Mouse (Mus musculus): Measurements from ENCODE around the gene St3gal3. TPM values are rescaled to one million over a fixed set of nuclear protein-coding genes. Genes with fewer than 3 reads are reported as not detected.
A peak's percentile ranks its signal among the peaks of the same experiment; 100 is the strongest.

The St3gal3 gene
- polyA plus RNA-seq, 1 experiment from 2014 or later = 4.5 TPM

GRCm38 (mm10) chr4:117894601-117895000, 240.1 kb downstream of the St3gal3 start:
- 88% methylated on average over 8 of the region's 8 CpGs for WGBS
- Histone ChIP-seq H3K36me3 (ENCODE audit: control insufficient read depth, insufficient read depth, low read length) (peaks cover 17% of the 10 kb centered on the region), H3K4me2 (no peak overlapping the region), H3K27ac (ENCODE audit: low read depth, low read length) (no peak overlapping the region), H3K9me3 (ENCODE audit: control insufficient read depth, low read length) (no peaks in the 10 kb centered on the region), H3K4me3 (ENCODE audit: low read depth, low read length) (no peak overlapping the region), H3K9ac (ENCODE audit: low read depth, low read length) (no peak overlapping the region), H3K27me3 (replicated peaks; ENCODE audit: control insufficient read depth, insufficient read depth, low read length) (no peaks in the 10 kb centered on the region), H3K4me1 (replicated peaks; ENCODE audit: control insufficient read depth, insufficient read depth, low read length) (peaks cover 7% of the 10 kb centered on the region)
- DNase-seq (ENCODE audit: low spot score) (no peak), ATAC-seq (replicated peaks; ENCODE audit: low FRiP score) (no peak)

GRCm38 (mm10) chr4:117893376-117893775, 241.3 kb downstream of the St3gal3 start:
- H3K9ac ChIP-seq (ENCODE audit: low read depth, low read length) = no peak overlapping the region
- ATAC-seq (replicated peaks; ENCODE audit: low FRiP score) (no peak), DNase-seq (ENCODE audit: low spot score) (peak; percentile 70)
- peaks cover 7% of the 10 kb centered on the region for H3K4me1 ChIP-seq (replicated peaks; ENCODE audit: control insufficient read depth, insufficient read depth, low read length)
- WGBS = 26% methylated on average over 9 of the region's 9 CpGs
- peaks cover 11% of the 10 kb centered on the region for H3K36me3 ChIP-seq (ENCODE audit: control insufficient read depth, insufficient read depth, low read length)
- no peak overlapping the region for H3K4me3 ChIP-seq (ENCODE audit: low read depth, low read length)
- H3K4me2 ChIP-seq = no peak overlapping the region
- H3K27me3 ChIP-seq (replicated peaks; ENCODE audit: control insufficient read depth, insufficient read depth, low read length) = no peaks in the 10 kb centered on the region
- no peak overlapping the region for H3K27ac ChIP-seq (ENCODE audit: low read depth, low read length)
- no peaks in the 10 kb centered on the region for H3K9me3 ChIP-seq (ENCODE audit: control insufficient read depth, low read length)

- Histone ChIP-seq H3K9me3 (ENCODE audit: control insufficient read depth, low read length) (no peaks in the 10 kb centered on the region), H3K27me3 (replicated peaks; ENCODE audit: control insufficient read depth, insufficient read depth, low read length) (no peaks in the 10 kb centered on the region), H3K9ac (ENCODE audit: low read depth, low read length) (peak within 1 kb of the TSS; percentile 65), H3K36me3 (ENCODE audit: control insufficient read depth, insufficient read depth, low read length) (peaks cover 11% of the 10 kb centered on the region), H3K4me1 (replicated peaks; ENCODE audit: control insufficient read depth, insufficient read depth, low read length) (peaks cover 13% of the 10 kb centered on the region), H3K4me3 (ENCODE audit: low read depth, low read length) (peak within 1 kb of the TSS; percentile 72), H3K27ac (ENCODE audit: low read depth, low read length) (no peak within 1 kb of the TSS), H3K4me2 (peak within 1 kb of the TSS; percentile 80)
- peak; percentile 81 for ATAC-seq (replicated peaks; ENCODE audit: low FRiP score)
- under 1% methylated on average over 21 of the region's 21 CpGs for WGBS
- DNase-seq (ENCODE audit: low spot score) = peak; percentile 76
Observed at GRCm38 (mm10) chr4:117891738-117892161, 243.0 kb downstream of the St3gal3 start, which contains the start of gene Dph2. TSS of gene Dph2 (minus strand) at chr4:117892032.

DNA sequence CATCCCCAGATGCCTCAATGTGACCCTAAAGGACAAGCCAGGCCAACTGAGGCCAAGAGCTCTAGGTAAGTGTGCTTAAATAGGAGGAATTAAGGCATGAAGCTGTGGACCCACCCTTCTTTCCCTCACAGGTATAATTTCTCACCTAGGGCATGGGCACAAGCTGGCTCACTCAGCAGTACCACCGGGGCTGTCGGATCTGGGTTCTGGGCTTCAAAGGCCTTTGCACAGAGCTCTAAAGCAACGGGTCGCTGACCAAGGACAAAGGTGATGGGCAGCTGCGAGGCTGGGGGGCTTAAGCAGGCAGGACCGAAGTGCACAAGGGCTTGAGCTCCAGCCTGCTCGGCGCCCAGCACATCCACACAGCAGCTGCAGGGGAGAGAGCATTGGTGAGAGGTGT, 244.0 kb downstream of the St3gal3 start:
- Histone ChIP-seq H3K4me1 (replicated peaks; ENCODE audit: control insufficient read depth, insufficient read depth, low read length) (peaks cover 22% of the 10 kb centered on the region), H3K9ac (ENCODE audit: low read depth, low read length) (peak overlapping the region; percentile 65), H3K27me3 (replicated peaks; ENCODE audit: control insufficient read depth, insufficient read depth, low read length) (no peaks in the 10 kb centered on the region), H3K4me3 (ENCODE audit: low read depth, low read length) (peak overlapping the region; percentile 72), H3K27ac (ENCODE audit: low read depth, low read length) (no peak overlapping the region), H3K4me2 (peak overlapping the region; percentile 80), H3K9me3 (ENCODE audit: control insufficient read depth, low read length) (no peaks in the 10 kb centered on the region), H3K36me3 (ENCODE audit: control insufficient read depth, insufficient read depth, low read length) (peaks cover 11% of the 10 kb centered on the region)
- ATAC-seq (replicated peaks; ENCODE audit: low FRiP score) (no peak), DNase-seq (ENCODE audit: low spot score) (no peak)
- 88% methylated on average over 8 of the region's 8 CpGs for whole genome bisulfite sequencing

GRCm38 (mm10) chr4:117890031-117890430, 244.7 kb downstream of the St3gal3 start:
- 90% methylated on average over 14 of the region's 14 CpGs for WGBS
- DNase-seq (ENCODE audit: low spot score) (no peak), ATAC-seq (replicated peaks; ENCODE audit: low FRiP score) (no peak)
- H3K4me3 ChIP-seq (ENCODE audit: low read depth, low read length) = 0 out of 2 replicates have a peak overlapping the region, but pooled peaks have one; percentile 17
- peaks cover 22% of the 10 kb centered on the region for H3K4me1 ChIP-seq (replicated peaks; ENCODE audit: control insufficient read depth, insufficient read depth, low read length)
- H3K36me3 ChIP-seq (ENCODE audit: control insufficient read depth, insufficient read depth, low read length) = peaks cover 14% of the 10 kb centered on the region
- H3K27ac ChIP-seq (ENCODE audit: low read depth, low read length) = no peak overlapping the region
- H3K4me2 ChIP-seq = no peak overlapping the region
- H3K9me3 ChIP-seq (ENCODE audit: control insufficient read depth, low read length) = no peaks in the 10 kb centered on the region
- no peaks in the 10 kb centered on the region for H3K27me3 ChIP-seq (replicated peaks; ENCODE audit: control insufficient read depth, insufficient read depth, low read length)
- no peak overlapping the region for H3K9ac ChIP-seq (ENCODE audit: low read depth, low read length)

- WGBS = 89% methylated on average over 15 of the region's 15 CpGs
- Histone ChIP-seq H3K4me3 (ENCODE audit: low read depth, low read length) (0 out of 2 replicates have a peak overlapping the region, but pooled peaks have one; percentile 17), H3K27me3 (replicated peaks; ENCODE audit: control insufficient read depth, insufficient read depth, low read length) (no peaks in the 10 kb centered on the region), H3K4me1 (replicated peaks; ENCODE audit: control insufficient read depth, insufficient read depth, low read length) (peaks cover 22% of the 10 kb centered on the region), H3K9ac (ENCODE audit: low read depth, low read length) (no peak overlapping the region), H3K9me3 (ENCODE audit: control insufficient read depth, low read length) (no peaks in the 10 kb centered on the region), H3K4me2 (no peak overlapping the region), H3K36me3 (ENCODE audit: control insufficient read depth, insufficient read depth, low read length) (peaks cover 20% of the 10 kb centered on the region), H3K27ac (ENCODE audit: low read depth, low read length) (no peak overlapping the region)
- DNase-seq (ENCODE audit: low spot score) = no peak
- no peak for ATAC-seq (replicated peaks; ENCODE audit: low FRiP score)
Observed at GRCm38 (mm10) chr4:117889471-117889870, 245.2 kb downstream of the St3gal3 start.

DNA sequence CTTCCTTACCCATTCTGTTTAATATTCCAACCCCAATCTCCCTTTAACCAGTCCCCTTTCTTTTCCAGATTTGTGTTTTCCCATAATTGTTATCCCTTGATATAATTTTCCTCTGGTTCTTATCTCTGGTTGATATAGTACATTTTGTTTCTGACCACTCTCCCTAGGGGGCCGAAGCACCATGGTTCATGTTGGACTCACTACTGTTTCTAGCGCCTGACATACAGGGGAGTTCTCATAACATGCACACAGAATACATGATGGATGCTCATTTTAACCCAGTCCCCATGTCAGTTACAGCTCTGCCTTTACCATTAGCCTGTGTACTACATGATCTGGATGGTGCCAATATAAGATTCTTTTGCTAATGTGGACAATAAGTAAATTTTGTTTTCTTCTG, 246.8 kb downstream of the St3gal3 start:
- no peak for DNase-seq (ENCODE audit: low spot score)
- 64% methylated on average over 2 of the region's 2 CpGs for WGBS
- H3K4me3 ChIP-seq (ENCODE audit: low read depth, low read length) = peak overlapping the region; percentile 97; the same call in 1 of the 2 replicates

GRCm38 (mm10) chr4:117887133-117887532, 247.6 kb downstream of the St3gal3 start, which contains the start of gene Atp6v0b:
TSS of gene Atp6v0b (minus strand) at chr4:117887333.
- ATAC-seq (replicated peaks; ENCODE audit: low FRiP score) = peak; percentile 87
- H3K4me3 ChIP-seq (ENCODE audit: low read depth, low read length) = peak within 1 kb of the TSS; percentile 97
- H3K4me1 ChIP-seq (replicated peaks; ENCODE audit: control insufficient read depth, insufficient read depth, low read length) = peaks cover 26% of the 10 kb centered on the region

More for the DNA sequence above, 246.8 kb downstream of the St3gal3 start:
- H3K9me3 ChIP-seq (ENCODE audit: control insufficient read depth, low read length) = no peaks in the 10 kb centered on the region
- H3K27ac ChIP-seq (ENCODE audit: low read depth, low read length) = no peak overlapping the region
- H3K4me1 ChIP-seq (replicated peaks; ENCODE audit: control insufficient read depth, insufficient read depth, low read length) = peaks cover 27% of the 10 kb centered on the region
- peak overlapping the region; percentile 87 for H3K4me2 ChIP-seq
- H3K36me3 ChIP-seq (ENCODE audit: control insufficient read depth, insufficient read depth, low read length) = peaks cover 24% of the 10 kb centered on the region
- H3K9ac ChIP-seq (ENCODE audit: low read depth, low read length) = no peak overlapping the region
- no peak for ATAC-seq (replicated peaks; ENCODE audit: low FRiP score)
- H3K27me3 ChIP-seq (replicated peaks; ENCODE audit: control insufficient read depth, insufficient read depth, low read length) = no peaks in the 10 kb centered on the region

DNA sequence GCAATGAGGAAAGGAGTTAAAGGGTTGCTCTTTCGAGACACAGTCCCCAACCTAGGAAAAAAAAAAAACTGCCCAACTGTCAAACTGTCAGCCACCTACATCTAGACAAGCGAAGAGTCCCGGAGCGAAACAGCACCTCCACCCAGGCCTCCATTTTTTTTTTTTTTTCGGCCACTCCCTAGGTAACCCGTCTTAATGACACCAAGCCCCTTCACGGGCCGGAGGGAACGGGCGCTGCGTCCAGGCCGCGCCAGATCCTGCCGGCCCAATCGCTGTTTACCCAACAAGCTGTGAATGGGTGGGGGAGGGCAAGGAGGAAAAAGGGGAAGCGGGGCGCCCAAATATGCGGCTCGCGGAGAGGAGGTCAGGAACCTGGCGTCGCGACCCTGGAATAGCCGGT, 248.1 kb downstream of the St3gal3 start:
- ATAC-seq (replicated peaks; ENCODE audit: low FRiP score) (peak; percentile 22), DNase-seq (ENCODE audit: low spot score) (no peak)
- H3K9ac ChIP-seq (ENCODE audit: low read depth, low read length) = peak overlapping the region; percentile 94
- H3K4me3 ChIP-seq (ENCODE audit: low read depth, low read length) = peak overlapping the region; percentile 97
- peak overlapping the region; percentile 87 for H3K4me2 ChIP-seq
- H3K9me3 ChIP-seq (ENCODE audit: control insufficient read depth, low read length) = no peaks in the 10 kb centered on the region
- WGBS = under 1% methylated on average over 22 of the region's 24 CpGs
- peaks cover 25% of the 10 kb centered on the region for H3K4me1 ChIP-seq (replicated peaks; ENCODE audit: control insufficient read depth, insufficient read depth, low read length)
- H3K36me3 ChIP-seq (ENCODE audit: control insufficient read depth, insufficient read depth, low read length) = peaks cover 24% of the 10 kb centered on the region
- no peaks in the 10 kb centered on the region; the same call in 1 of the 2 replicates for H3K27me3 ChIP-seq (replicated peaks; ENCODE audit: control insufficient read depth, insufficient read depth, low read length)
- H3K27ac ChIP-seq (ENCODE audit: low read depth, low read length) = peak overlapping the region; percentile 77

More at GRCm38 (mm10) chr4:117887133-117887532, 247.6 kb downstream of the St3gal3 start, which contains the start of gene Atp6v0b:
- under 1% methylated on average over 37 of the region's 37 CpGs for WGBS
- Histone ChIP-seq H3K36me3 (ENCODE audit: control insufficient read depth, insufficient read depth, low read length) (peaks cover 24% of the 10 kb centered on the region), H3K9me3 (ENCODE audit: control insufficient read depth, low read length) (no peaks in the 10 kb centered on the region), H3K27ac (ENCODE audit: low read depth, low read length) (peak within 1 kb of the TSS; percentile 77), H3K27me3 (replicated peaks; ENCODE audit: control insufficient read depth, insufficient read depth, low read length) (no peaks in the 10 kb centered on the region), H3K4me2 (peak within 1 kb of the TSS; percentile 87), H3K9ac (ENCODE audit: low read depth, low read length) (peak within 1 kb of the TSS; percentile 94)
- DNase-seq (ENCODE audit: low spot score) = peak; percentile 91
